Mouse (Mus musculus): ENCODE data around the gene Sema4c. TPM values are rescaled to one million over a fixed set of nuclear protein-coding genes. Genes with fewer than 3 reads are reported as not detected.
A peak's percentile ranks its signal among the peaks of the same experiment; 100 is the strongest.

Gene Sema4c
- polyA plus RNA-seq, 1 experiment from 2014 or later, result 3.3 TPM

DNA sequence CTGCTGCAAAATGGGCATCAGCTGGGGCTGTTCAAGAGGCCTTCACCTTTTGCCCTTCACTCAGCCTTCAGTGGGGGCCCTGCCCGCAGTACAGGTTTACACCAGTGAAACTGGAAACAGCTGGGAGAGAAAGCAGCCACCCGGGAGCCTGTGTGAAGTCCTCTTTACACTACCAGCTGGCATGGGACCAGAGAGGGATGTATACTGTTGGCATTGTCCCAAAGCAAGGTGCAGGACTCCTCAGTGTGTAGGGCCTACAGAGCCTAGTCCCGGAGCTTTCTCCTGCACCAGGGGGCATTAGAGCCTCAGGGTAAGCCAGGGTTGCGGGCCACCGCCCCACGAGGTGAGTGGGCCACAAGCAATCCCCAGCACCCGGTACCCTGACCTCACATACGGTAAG is 27.7 kb downstream of the Sema4c start:
- H3K4me1 ChIP-seq (replicated peaks; ENCODE audit: control insufficient read depth, insufficient read depth, low read length), result no peaks in the 10 kb centered on the region; the same call in 1 of the 2 replicates
- no peak overlapping the region for H3K9ac ChIP-seq (ENCODE audit: low read length)
- no peak overlapping the region for H3K4me2 ChIP-seq (ENCODE audit: low read depth, low read length, severe bottlenecking)
- no peaks in the 10 kb centered on the region for H3K36me3 ChIP-seq (ENCODE audit: control insufficient read depth, insufficient read depth, low read length)
- DNase-seq (ENCODE audit: low spot score) (no peak), ATAC-seq (replicated peaks; ENCODE audit: low FRiP score) (0 out of 2 replicates have a peak, but pooled peaks have one; percentile 8)
- no peaks in the 10 kb centered on the region for H3K27me3 ChIP-seq (ENCODE audit: control insufficient read depth, insufficient read depth, low read length)
- 85% methylated on average over 8 of the region's 8 CpGs for WGBS
- H3K27ac ChIP-seq (ENCODE audit: low read depth, low read length), result no peak overlapping the region
- no peak overlapping the region for H3K4me3 ChIP-seq (ENCODE audit: low read depth, low read length)
- no peaks in the 10 kb centered on the region for H3K9me3 ChIP-seq (ENCODE audit: control insufficient read depth, low read length)

GRCm38 (mm10) chr1:36529875-36530274 is 28.3 kb downstream of the Sema4c start:
- 95% methylated on average over 4 of the region's 4 CpGs for WGBS
- no peak overlapping the region for H3K27ac ChIP-seq (ENCODE audit: low read depth, low read length)
- no peaks in the 10 kb centered on the region for H3K9me3 ChIP-seq (ENCODE audit: control insufficient read depth, low read length)
- no peak overlapping the region for H3K4me2 ChIP-seq (ENCODE audit: low read depth, low read length, severe bottlenecking)
- DNase-seq (ENCODE audit: low spot score) (no peak), ATAC-seq (replicated peaks; ENCODE audit: low FRiP score) (no peak)
- no peaks in the 10 kb centered on the region for H3K27me3 ChIP-seq (ENCODE audit: control insufficient read depth, insufficient read depth, low read length)
- no peak overlapping the region for H3K4me3 ChIP-seq (ENCODE audit: low read depth, low read length)
- H3K36me3 ChIP-seq (ENCODE audit: control insufficient read depth, insufficient read depth, low read length), result no peaks in the 10 kb centered on the region; the same call in 1 of the 2 replicates
- H3K4me1 ChIP-seq (replicated peaks; ENCODE audit: control insufficient read depth, insufficient read depth, low read length), result no peaks in the 10 kb centered on the region; the same call in 1 of the 2 replicates
- H3K9ac ChIP-seq (ENCODE audit: low read length), result no peak overlapping the region

GRCm38 (mm10) chr1:36529274-36529673 is 28.9 kb downstream of the Sema4c start:
- H3K27ac ChIP-seq (ENCODE audit: low read depth, low read length), result no peak overlapping the region
- no peaks in the 10 kb centered on the region; the same call in 1 of the 2 replicates for H3K4me1 ChIP-seq (replicated peaks; ENCODE audit: control insufficient read depth, insufficient read depth, low read length)
- no peak overlapping the region for H3K9ac ChIP-seq (ENCODE audit: low read length)
- no peaks in the 10 kb centered on the region for H3K9me3 ChIP-seq (ENCODE audit: control insufficient read depth, low read length)
- no peak overlapping the region for H3K4me2 ChIP-seq (ENCODE audit: low read depth, low read length, severe bottlenecking)
- no peaks in the 10 kb centered on the region for H3K27me3 ChIP-seq (ENCODE audit: control insufficient read depth, insufficient read depth, low read length)
- 93% methylated on average over 4 of the region's 4 CpGs for WGBS
- H3K4me3 ChIP-seq (ENCODE audit: low read depth, low read length), result no peak overlapping the region
- ATAC-seq (replicated peaks; ENCODE audit: low FRiP score) (no peak), DNase-seq (ENCODE audit: low spot score) (no peak)
- peaks cover 1% of the 10 kb centered on the region; the same call in 1 of the 2 replicates for H3K36me3 ChIP-seq (ENCODE audit: control insufficient read depth, insufficient read depth, low read length)

DNA sequence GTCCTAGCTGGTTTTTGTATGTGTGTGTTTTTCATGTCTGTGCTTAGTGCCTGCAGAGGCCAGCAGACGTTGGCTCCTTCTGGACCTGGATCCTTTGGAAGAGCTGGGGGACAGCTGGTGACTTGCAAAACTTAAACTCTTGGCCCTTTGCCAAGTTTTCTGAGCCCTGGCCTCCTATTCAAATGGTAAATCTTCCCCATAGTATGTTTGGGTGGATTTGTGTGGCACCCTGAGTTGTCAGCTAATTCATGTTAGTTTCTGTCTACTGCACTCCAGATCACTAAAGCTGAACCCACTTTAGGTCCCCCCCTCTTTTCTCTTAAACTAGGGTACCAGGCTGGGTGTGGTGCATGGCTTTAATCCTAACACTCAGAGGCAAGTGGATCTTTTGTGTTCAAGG is 29.8 kb downstream of the Sema4c start:
- Histone ChIP-seq H3K36me3 (ENCODE audit: control insufficient read depth, insufficient read depth, low read length) (peaks cover 4% of the 10 kb centered on the region; the same call in 1 of the 2 replicates), H3K27me3 (ENCODE audit: control insufficient read depth, insufficient read depth, low read length) (no peaks in the 10 kb centered on the region), H3K4me2 (ENCODE audit: low read depth, low read length, severe bottlenecking) (no peak overlapping the region), H3K4me1 (replicated peaks; ENCODE audit: control insufficient read depth, insufficient read depth, low read length) (no peaks in the 10 kb centered on the region; the same call in 1 of the 2 replicates), H3K27ac (ENCODE audit: low read depth, low read length) (peak overlapping the region; percentile 51), H3K9ac (ENCODE audit: low read length) (no peak overlapping the region), H3K4me3 (ENCODE audit: low read depth, low read length) (no peak overlapping the region), H3K9me3 (ENCODE audit: control insufficient read depth, low read length) (no peaks in the 10 kb centered on the region)
- WGBS, result 19% methylated on average over 1 of the region's 1 CpGs
- DNase-seq (ENCODE audit: low spot score) (no peak), ATAC-seq (replicated peaks; ENCODE audit: low FRiP score) (peak; percentile 68; the same call in 1 of the 2 replicates)

GRCm38 (mm10) chr1:36526903-36527302 is 31.2 kb downstream of the Sema4c start:
- ATAC-seq (replicated peaks; ENCODE audit: low FRiP score), result no peak
- Histone ChIP-seq H3K27me3 (ENCODE audit: control insufficient read depth, insufficient read depth, low read length) (no peaks in the 10 kb centered on the region), H3K27ac (ENCODE audit: low read depth, low read length) (no peak overlapping the region), H3K4me3 (ENCODE audit: low read depth, low read length) (no peak overlapping the region), H3K4me2 (ENCODE audit: low read depth, low read length, severe bottlenecking) (no peak overlapping the region), H3K4me1 (replicated peaks; ENCODE audit: control insufficient read depth, insufficient read depth, low read length) (no peaks in the 10 kb centered on the region; the same call in 1 of the 2 replicates), H3K9ac (ENCODE audit: low read length) (no peak overlapping the region), H3K36me3 (ENCODE audit: control insufficient read depth, insufficient read depth, low read length) (peaks cover 4% of the 10 kb centered on the region; the same call in 1 of the 2 replicates), H3K9me3 (ENCODE audit: control insufficient read depth, low read length) (no peaks in the 10 kb centered on the region)
- DNase-seq (ENCODE audit: low spot score), result no peak
- 95% methylated on average over 10 of the region's 10 CpGs for WGBS

DNA sequence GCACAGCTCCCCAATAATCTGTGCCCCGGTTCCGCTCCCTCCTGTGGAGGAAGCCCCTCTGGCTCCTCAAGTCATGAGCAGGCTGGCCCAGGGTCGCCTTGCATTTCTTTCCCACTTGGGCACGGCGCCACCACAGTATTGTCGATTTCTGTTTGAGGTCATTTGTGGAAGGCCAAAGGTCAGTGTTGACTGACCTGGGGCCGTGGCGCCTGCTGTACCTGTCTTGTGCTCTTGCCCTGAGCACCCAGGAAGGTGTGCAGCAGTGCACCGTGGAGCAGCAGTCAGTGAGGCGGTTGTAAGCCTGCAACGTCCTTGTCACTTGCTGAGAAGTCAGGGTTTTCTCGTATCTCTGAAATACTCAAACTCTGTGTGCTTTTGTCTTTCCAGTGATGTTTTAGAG is 32.4 kb downstream of the Sema4c start:
- H3K27ac ChIP-seq (ENCODE audit: low read depth, low read length), result no peak overlapping the region
- H3K36me3 ChIP-seq (ENCODE audit: control insufficient read depth, insufficient read depth, low read length), result peaks cover 13% of the 10 kb centered on the region

GRCm38 (mm10) chr1:36524058-36524457 is 34.1 kb downstream of the Sema4c start:
- no peaks in the 10 kb centered on the region; the same call in 1 of the 2 replicates for H3K4me1 ChIP-seq (replicated peaks; ENCODE audit: control insufficient read depth, insufficient read depth, low read length)
- no peak overlapping the region for H3K4me3 ChIP-seq (ENCODE audit: low read depth, low read length)
- H3K36me3 ChIP-seq (ENCODE audit: control insufficient read depth, insufficient read depth, low read length), result peaks cover 22% of the 10 kb centered on the region
- H3K9me3 ChIP-seq (ENCODE audit: control insufficient read depth, low read length), result no peaks in the 10 kb centered on the region
- H3K27ac ChIP-seq (ENCODE audit: low read depth, low read length), result no peak overlapping the region
- H3K27me3 ChIP-seq (ENCODE audit: control insufficient read depth, insufficient read depth, low read length), result no peaks in the 10 kb centered on the region
- 96% methylated on average over 5 of the region's 5 CpGs for WGBS
- ATAC-seq (replicated peaks; ENCODE audit: low FRiP score), result no peak
- H3K9ac ChIP-seq (ENCODE audit: low read length), result no peak overlapping the region
- no peak for DNase-seq (ENCODE audit: low spot score)
- H3K4me2 ChIP-seq (ENCODE audit: low read depth, low read length, severe bottlenecking), result no peak overlapping the region

More for the DNA sequence above, 32.4 kb downstream of the Sema4c start:
- no peak overlapping the region for H3K9ac ChIP-seq (ENCODE audit: low read length)
- H3K4me2 ChIP-seq (ENCODE audit: low read depth, low read length, severe bottlenecking), result no peak overlapping the region
- no peaks in the 10 kb centered on the region; the same call in 1 of the 2 replicates for H3K4me1 ChIP-seq (replicated peaks; ENCODE audit: control insufficient read depth, insufficient read depth, low read length)
- DNase-seq (ENCODE audit: low spot score), result no peak
- H3K4me3 ChIP-seq (ENCODE audit: low read depth, low read length), result no peak overlapping the region
- no peak for ATAC-seq (replicated peaks; ENCODE audit: low FRiP score)
- H3K9me3 ChIP-seq (ENCODE audit: control insufficient read depth, low read length), result no peaks in the 10 kb centered on the region
- WGBS, result 91% methylated on average over 12 of the region's 12 CpGs
- H3K27me3 ChIP-seq (ENCODE audit: control insufficient read depth, insufficient read depth, low read length), result no peaks in the 10 kb centered on the region

DNA sequence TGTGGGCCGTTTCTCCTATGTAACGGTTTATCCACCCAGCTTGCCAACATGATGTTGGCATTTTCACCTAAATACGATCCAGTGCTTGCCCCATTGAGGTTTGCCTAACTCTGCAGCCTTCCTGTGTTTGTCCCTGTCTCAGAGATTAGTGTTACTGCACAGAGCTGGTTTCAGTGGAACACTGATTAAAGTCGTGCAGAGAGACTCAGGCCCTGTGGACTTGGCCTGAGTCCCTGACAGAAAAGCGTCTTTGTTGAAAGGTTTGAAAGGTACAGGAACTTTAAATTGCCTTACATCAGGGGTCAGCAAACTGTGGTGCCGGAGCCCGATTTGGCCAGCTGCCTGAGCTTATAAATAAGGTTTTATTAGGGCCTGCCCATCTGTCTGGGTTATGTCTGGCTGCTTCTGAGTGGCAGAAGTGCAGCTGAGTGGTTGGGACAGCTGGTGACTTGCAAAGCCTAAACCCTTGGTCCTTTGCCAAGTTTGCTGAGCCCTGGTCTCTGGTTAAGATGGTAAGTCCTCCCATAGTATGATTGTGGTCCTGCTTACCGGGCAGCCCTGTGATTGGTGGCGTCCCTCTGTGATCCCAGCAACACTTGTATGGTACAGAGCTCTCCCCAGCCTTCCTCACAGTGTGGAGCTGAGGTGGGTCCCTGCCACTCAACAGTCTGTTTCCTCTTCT is 34.7 kb downstream of the Sema4c start:
- no peaks in the 10 kb centered on the region; the same call in 1 of the 2 replicates for H3K4me1 ChIP-seq (replicated peaks; ENCODE audit: control insufficient read depth, insufficient read depth, low read length)
- H3K27ac ChIP-seq (ENCODE audit: low read depth, low read length), result no peak overlapping the region
- no peaks in the 10 kb centered on the region for H3K9me3 ChIP-seq (ENCODE audit: control insufficient read depth, low read length)
- no peak overlapping the region for H3K4me2 ChIP-seq (ENCODE audit: low read depth, low read length, severe bottlenecking)
- H3K4me3 ChIP-seq (ENCODE audit: low read depth, low read length), result no peak overlapping the region
- no peaks in the 10 kb centered on the region for H3K27me3 ChIP-seq (ENCODE audit: control insufficient read depth, insufficient read depth, low read length)
- H3K9ac ChIP-seq (ENCODE audit: low read length), result no peak overlapping the region
- ATAC-seq (replicated peaks; ENCODE audit: low FRiP score), result no peak
- DNase-seq (ENCODE audit: low spot score), result no peak
- 89% methylated on average over 9 of the region's 9 CpGs for WGBS
- peaks cover 22% of the 10 kb centered on the region for H3K36me3 ChIP-seq (ENCODE audit: control insufficient read depth, insufficient read depth, low read length)

DNA sequence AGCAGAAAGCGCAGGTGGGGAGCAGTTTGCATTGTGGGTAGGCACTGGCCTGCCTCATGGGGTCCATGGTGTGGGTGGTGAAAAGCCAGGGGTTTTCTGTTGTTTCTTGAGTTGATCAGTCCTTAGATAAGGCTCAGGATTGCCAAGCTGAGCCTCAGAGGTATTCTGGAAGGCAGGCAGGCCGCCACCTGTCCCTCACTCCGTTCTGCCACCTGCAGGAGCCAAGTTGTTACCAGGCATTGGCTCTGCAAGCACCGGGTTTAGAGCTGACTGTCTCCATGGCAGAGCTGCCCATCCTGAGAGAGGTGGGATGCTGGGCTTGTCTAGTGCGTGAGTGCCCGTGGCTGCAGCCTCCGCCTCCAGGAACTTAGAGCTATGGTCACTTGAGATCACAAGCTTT is 35.9 kb downstream of the Sema4c start:
- no peak for DNase-seq (ENCODE audit: low spot score)
- peaks cover 22% of the 10 kb centered on the region for H3K36me3 ChIP-seq (ENCODE audit: control insufficient read depth, insufficient read depth, low read length)
- 93% methylated on average over 7 of the region's 7 CpGs for WGBS
- H3K4me2 ChIP-seq (ENCODE audit: low read depth, low read length, severe bottlenecking), result no peak overlapping the region
- H3K9me3 ChIP-seq (ENCODE audit: control insufficient read depth, low read length), result no peaks in the 10 kb centered on the region
- no peaks in the 10 kb centered on the region for H3K27me3 ChIP-seq (ENCODE audit: control insufficient read depth, insufficient read depth, low read length)
- H3K27ac ChIP-seq (ENCODE audit: low read depth, low read length), result no peak overlapping the region
- no peak overlapping the region for H3K4me3 ChIP-seq (ENCODE audit: low read depth, low read length)
- H3K4me1 ChIP-seq (replicated peaks; ENCODE audit: control insufficient read depth, insufficient read depth, low read length), result no peaks in the 10 kb centered on the region
- no peak overlapping the region for H3K9ac ChIP-seq (ENCODE audit: low read length)
- ATAC-seq (replicated peaks; ENCODE audit: low FRiP score), result no peak
